Mouse (Mus musculus): Measurements from ENCODE around the gene Ppil1. TPM values are rescaled to one million over a fixed set of nuclear protein-coding genes. Genes with fewer than 3 reads are reported as not detected.

Gene Ppil1
- polyA plus RNA-seq, 1 experiment from 2014 or later = 117 TPM

GRCm38 (mm10) chr17:29246602-29247001 lies 17.4 kb downstream of the Ppil1 start:
- ATAC-seq (ENCODE audit: low FRiP score, low read depth) = no peak

GRCm38 (mm10) chr17:29245725-29246124 lies 18.3 kb downstream of the Ppil1 start:
- Histone ChIP-seq H3K36me3 (peaks cover 12% of the 10 kb centered on the region), H3K27me3 (replicated peaks) (no peaks in the 10 kb centered on the region), H3K4me3 (no peak overlapping the region), H3K27ac (no peak overlapping the region), H3K4me2 (replicated peaks) (no peak overlapping the region), H3K9me3 (no peaks in the 10 kb centered on the region), H3K4me1 (peaks cover 25% of the 10 kb centered on the region), H3K9ac (no peak overlapping the region)
- no peak; the same call in 1 of the 2 replicates for ATAC-seq (ENCODE audit: low FRiP score, low read depth)
- WGBS = 34% methylated on average over 7 of the region's 7 CpGs

More at GRCm38 (mm10) chr17:29246602-29247001, 17.4 kb downstream of the Ppil1 start:
- Histone ChIP-seq H3K4me1 (peaks cover 27% of the 10 kb centered on the region), H3K4me3 (no peak overlapping the region), H3K9ac (no peak overlapping the region), H3K9me3 (no peaks in the 10 kb centered on the region), H3K27me3 (replicated peaks) (no peaks in the 10 kb centered on the region), H3K36me3 (peaks cover 20% of the 10 kb centered on the region), H3K4me2 (replicated peaks) (no peak overlapping the region), H3K27ac (no peak overlapping the region)
- WGBS = 32% methylated on average over 5 of the region's 5 CpGs

- no peak overlapping the region for H3K9ac ChIP-seq
Measured at GRCm38 (mm10) chr17:29244912-29245311, 19.1 kb downstream of the Ppil1 start.

DNA sequence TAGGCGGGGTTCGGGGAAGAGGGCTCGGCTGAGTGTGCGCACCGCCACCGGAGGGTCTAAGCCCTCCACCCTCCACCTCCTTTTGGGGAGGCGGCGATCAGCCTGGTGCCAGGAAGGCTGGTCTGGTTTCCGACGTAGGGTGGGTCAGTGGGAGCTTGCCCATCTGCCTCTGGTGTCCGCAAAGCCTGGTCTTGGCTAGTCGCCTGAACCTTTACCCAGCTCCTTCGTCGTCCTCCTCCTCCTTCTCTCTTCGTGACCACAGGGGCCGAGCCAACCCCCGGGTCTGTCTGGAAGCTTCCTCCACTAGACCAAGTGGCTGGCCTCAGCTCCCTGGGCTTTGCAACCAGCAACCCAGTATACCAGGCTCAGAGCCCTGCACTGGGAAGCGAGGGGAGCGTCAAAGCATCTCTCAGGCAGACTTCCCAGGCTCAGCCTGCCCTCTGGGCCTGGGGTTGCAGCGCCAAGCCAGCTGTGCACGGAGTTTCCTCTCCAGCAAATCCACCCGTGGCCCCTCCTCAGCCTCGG lies 25.5 kb downstream of the Ppil1 start:
- Histone ChIP-seq H3K9ac (peak overlapping the region; percentile 67), H3K4me1 (peaks cover 29% of the 10 kb centered on the region), H3K4me2 (replicated peaks) (peak overlapping the region; percentile 100), H3K27me3 (replicated peaks) (peaks cover 34% of the 10 kb centered on the region), H3K4me3 (peak overlapping the region; percentile 61), H3K27ac (no peak overlapping the region), H3K36me3 (no peaks in the 10 kb centered on the region), H3K9me3 (no peaks in the 10 kb centered on the region)
- WGBS = 3% methylated on average over 21 of the region's 23 CpGs
- ATAC-seq (ENCODE audit: low FRiP score, low read depth) = 0 out of 2 replicates have a peak, but pooled peaks have one; percentile 22

More at GRCm38 (mm10) chr17:29244912-29245311, 19.1 kb downstream of the Ppil1 start:
- 33% methylated on average over 12 of the region's 12 CpGs for WGBS
- Histone ChIP-seq H3K27ac (no peak overlapping the region), H3K9me3 (no peaks in the 10 kb centered on the region), H3K4me3 (no peak overlapping the region), H3K4me2 (replicated peaks) (no peak overlapping the region), H3K4me1 (peaks cover 25% of the 10 kb centered on the region), H3K36me3 (peaks cover 6% of the 10 kb centered on the region; the same call in 1 of the 2 replicates), H3K27me3 (replicated peaks) (no peaks in the 10 kb centered on the region)
- no peak for ATAC-seq (ENCODE audit: low FRiP score, low read depth)

DNA sequence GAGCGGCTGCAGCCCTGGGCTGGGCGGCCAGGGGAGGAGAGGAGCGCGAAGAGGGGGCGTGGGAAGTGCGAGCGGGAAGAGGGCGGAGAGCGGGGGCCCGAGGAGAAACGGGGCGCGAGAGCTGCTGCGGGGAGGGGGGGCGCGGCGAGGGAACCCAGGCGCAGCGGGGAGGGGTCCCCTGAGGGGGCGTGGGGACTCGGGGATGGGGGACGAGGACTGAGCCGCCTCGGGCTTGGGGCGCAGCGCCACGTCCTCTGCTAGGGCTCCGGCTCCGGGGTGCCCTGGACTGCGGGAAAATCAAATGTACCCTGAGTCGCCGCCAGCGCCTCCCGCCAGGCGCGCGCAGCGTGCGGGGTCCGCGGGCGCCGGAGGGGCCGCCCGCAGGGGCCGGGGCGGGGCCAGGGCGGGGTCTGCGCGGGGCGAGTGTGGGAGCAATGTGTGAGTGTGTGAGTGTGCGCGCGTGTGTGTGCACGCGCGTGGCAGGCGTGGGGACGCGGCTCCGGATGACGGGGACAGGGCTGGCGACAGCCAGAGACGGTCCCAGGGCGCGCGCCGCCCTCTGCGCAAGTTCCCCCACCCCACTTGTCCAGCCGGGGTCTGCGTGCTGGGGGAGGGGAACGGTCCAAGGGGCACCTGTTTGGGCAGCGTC lies 26.1 kb downstream of the Ppil1 start, which contains the start of gene Cpne5:
TSS of gene Cpne5 (minus strand) at position 396 of the 649 bp plus-strand sequence.
- Histone ChIP-seq H3K9me3 (no peaks in the 10 kb centered on the region), H3K4me2 (replicated peaks) (peak within 1 kb of the TSS; percentile 100), H3K27ac (no peak within 1 kb of the TSS), H3K36me3 (no peaks in the 10 kb centered on the region), H3K27me3 (replicated peaks) (peaks cover 34% of the 10 kb centered on the region), H3K4me1 (peaks cover 24% of the 10 kb centered on the region), H3K9ac (peak within 1 kb of the TSS; percentile 67), H3K4me3 (peak within 1 kb of the TSS; percentile 61)
- WGBS = under 1% methylated on average over 70 of the region's 73 CpGs
- ATAC-seq (ENCODE audit: low FRiP score, low read depth) = peak; percentile 54

DNA sequence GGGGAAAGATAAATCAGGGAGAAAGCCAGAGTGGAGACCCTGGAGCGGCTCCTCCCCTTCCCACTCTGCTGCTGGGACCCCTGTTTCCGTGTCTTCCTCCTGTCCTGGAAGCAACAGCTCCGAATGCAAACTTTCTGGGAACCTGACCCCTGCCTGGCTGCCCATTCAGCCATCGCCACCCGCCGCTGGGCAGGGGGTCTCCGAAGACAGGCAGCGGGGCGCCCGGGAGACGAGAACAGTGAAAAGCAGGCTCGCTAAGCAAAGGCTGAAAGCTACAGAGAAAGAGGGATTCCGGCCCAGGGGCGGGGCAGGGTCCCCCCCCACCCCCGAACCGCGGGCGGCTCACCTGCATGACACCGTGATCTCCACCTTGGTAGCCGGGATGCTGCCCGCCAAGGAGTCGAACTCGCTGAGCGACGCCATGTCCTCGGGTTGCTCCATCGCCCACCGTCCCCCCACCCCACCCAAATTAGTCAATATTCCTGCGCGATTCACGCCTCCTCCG lies 26.7 kb downstream of the Ppil1 start:
- H3K9me3 ChIP-seq = no peaks in the 10 kb centered on the region
- peak overlapping the region; percentile 100 for H3K4me2 ChIP-seq (replicated peaks)
- no peaks in the 10 kb centered on the region for H3K36me3 ChIP-seq
- WGBS = under 1% methylated on average over 32 of the region's 32 CpGs
- ATAC-seq (ENCODE audit: low FRiP score, low read depth) = no peak
- peaks cover 34% of the 10 kb centered on the region for H3K27me3 ChIP-seq (replicated peaks)
- peaks cover 20% of the 10 kb centered on the region for H3K4me1 ChIP-seq
- H3K4me3 ChIP-seq = peak overlapping the region; percentile 61
- H3K9ac ChIP-seq = peak overlapping the region; percentile 67
- no peak overlapping the region for H3K27ac ChIP-seq

DNA sequence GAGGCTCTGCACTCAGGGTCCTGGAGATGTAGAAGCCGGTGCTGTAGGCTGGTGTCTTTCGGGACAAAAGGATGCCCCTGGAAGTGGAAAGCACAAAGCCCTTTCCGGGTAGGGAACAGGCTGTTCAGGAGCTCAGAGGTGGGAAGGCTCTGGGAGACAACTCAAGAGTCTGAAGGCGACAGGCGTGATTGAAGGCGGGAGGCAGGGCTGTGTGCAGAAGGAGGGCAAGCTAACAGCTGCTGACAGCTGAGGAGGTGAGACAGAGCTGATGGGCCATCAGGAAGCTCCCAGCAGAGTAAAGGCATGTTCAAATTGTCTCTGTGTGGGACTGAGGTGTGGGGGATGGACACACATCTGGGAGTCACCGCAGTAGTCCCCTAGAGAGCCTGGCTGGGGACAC lies 27.9 kb downstream of the Ppil1 start:
- Histone ChIP-seq H3K4me3 (no peak overlapping the region), H3K27ac (no peak overlapping the region), H3K9ac (0 out of 2 replicates have a peak overlapping the region, but pooled peaks have one; percentile 8), H3K27me3 (replicated peaks) (peaks cover 34% of the 10 kb centered on the region), H3K4me2 (replicated peaks) (no peak overlapping the region), H3K9me3 (no peaks in the 10 kb centered on the region), H3K4me1 (peaks cover 20% of the 10 kb centered on the region), H3K36me3 (no peaks in the 10 kb centered on the region)
- 68% methylated on average over 7 of the region's 7 CpGs for WGBS
- no peak for ATAC-seq (ENCODE audit: low FRiP score, low read depth)

- WGBS = 60% methylated on average over 10 of the region's 10 CpGs
- ATAC-seq (ENCODE audit: low FRiP score, low read depth) = no peak
Measured at GRCm38 (mm10) chr17:29231109-29231508, 32.9 kb downstream of the Ppil1 start.

GRCm38 (mm10) chr17:29220631-29221030 lies 43.4 kb downstream of the Ppil1 start:
- Histone ChIP-seq H3K4me2 (replicated peaks) (no peak overlapping the region), H3K36me3 (no peaks in the 10 kb centered on the region), H3K4me3 (no peak overlapping the region), H3K27ac (no peak overlapping the region), H3K4me1 (peaks cover 4% of the 10 kb centered on the region), H3K9me3 (no peaks in the 10 kb centered on the region), H3K27me3 (replicated peaks) (no peaks in the 10 kb centered on the region), H3K9ac (no peak overlapping the region)
- 79% methylated on average over 14 of the region's 14 CpGs for WGBS
- ATAC-seq (ENCODE audit: low FRiP score, low read depth) = no peak

More at GRCm38 (mm10) chr17:29231109-29231508, 32.9 kb downstream of the Ppil1 start:
- H3K9ac ChIP-seq = no peak overlapping the region
- no peaks in the 10 kb centered on the region for H3K4me1 ChIP-seq
- H3K27me3 ChIP-seq (replicated peaks) = peaks cover 5% of the 10 kb centered on the region
- no peak overlapping the region for H3K4me2 ChIP-seq (replicated peaks)
- H3K4me3 ChIP-seq = no peak overlapping the region
- H3K36me3 ChIP-seq = no peaks in the 10 kb centered on the region
- H3K9me3 ChIP-seq = no peaks in the 10 kb centered on the region
- H3K27ac ChIP-seq = no peak overlapping the region

DNA sequence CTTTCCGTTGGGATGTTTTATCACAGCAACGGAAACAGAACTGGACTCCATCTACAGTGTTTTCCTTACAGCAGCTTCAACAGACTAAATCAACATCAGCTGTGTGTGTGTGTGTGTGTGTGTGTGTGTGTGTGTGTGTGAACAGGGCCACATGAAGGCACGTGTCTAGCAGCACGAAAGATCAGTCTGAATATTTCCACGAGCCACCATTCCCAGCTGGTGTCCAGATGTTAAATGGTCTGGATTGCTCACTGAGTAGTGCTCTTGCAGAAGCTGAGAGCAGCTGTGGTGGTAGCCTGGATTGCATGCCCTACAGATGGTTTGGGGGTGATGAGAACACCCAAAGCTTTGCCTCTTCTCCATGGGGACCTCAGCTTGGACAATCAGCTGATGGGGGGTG lies 46.0 kb downstream of the Ppil1 start:
- Histone ChIP-seq H3K27ac (no peak overlapping the region), H3K4me1 (peaks cover 24% of the 10 kb centered on the region), H3K4me2 (replicated peaks) (no peak overlapping the region), H3K4me3 (no peak overlapping the region), H3K27me3 (replicated peaks) (no peaks in the 10 kb centered on the region), H3K9me3 (no peaks in the 10 kb centered on the region), H3K36me3 (no peaks in the 10 kb centered on the region), H3K9ac (no peak overlapping the region)
- no peak for ATAC-seq (ENCODE audit: low FRiP score, low read depth)
- WGBS = 66% methylated on average over 5 of the region's 5 CpGs

DNA sequence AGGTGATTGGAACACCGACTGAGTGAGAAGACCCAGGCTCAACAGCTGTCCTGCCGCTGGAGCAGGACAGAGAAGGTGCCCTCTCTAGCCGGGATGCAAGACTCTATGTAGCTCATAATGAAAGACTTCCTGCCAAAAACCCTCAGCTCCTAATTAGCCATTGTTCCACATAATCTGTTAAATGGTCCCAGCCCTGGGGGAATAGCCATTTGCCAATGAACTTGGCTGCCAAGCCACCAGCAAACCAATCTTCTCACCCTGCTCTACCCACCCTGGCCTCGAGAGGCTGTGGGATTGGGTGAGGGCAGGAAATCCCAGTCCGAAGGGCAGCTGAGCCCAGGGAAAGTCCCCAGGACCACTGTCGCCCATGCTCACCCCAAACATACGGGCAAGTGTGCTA lies 47.9 kb downstream of the Ppil1 start:
- Histone ChIP-seq H3K27ac (no peak overlapping the region), H3K27me3 (replicated peaks) (no peaks in the 10 kb centered on the region), H3K9ac (no peak overlapping the region), H3K4me2 (replicated peaks) (no peak overlapping the region), H3K9me3 (no peaks in the 10 kb centered on the region), H3K4me1 (peaks cover 26% of the 10 kb centered on the region), H3K4me3 (no peak overlapping the region), H3K36me3 (no peaks in the 10 kb centered on the region)
- no peak for ATAC-seq (ENCODE audit: low FRiP score, low read depth)
- WGBS = 72% methylated on average over 7 of the region's 7 CpGs

- no peak for ATAC-seq (ENCODE audit: low FRiP score, low read depth)
- no peaks in the 10 kb centered on the region for H3K9me3 ChIP-seq
- H3K27ac ChIP-seq = no peak overlapping the region
- 28% methylated on average over 10 of the region's 10 CpGs for WGBS
- H3K27me3 ChIP-seq (replicated peaks) = no peaks in the 10 kb centered on the region
- H3K4me3 ChIP-seq = no peak overlapping the region
- H3K9ac ChIP-seq = no peak overlapping the region
- H3K4me1 ChIP-seq = peaks cover 26% of the 10 kb centered on the region
- peak overlapping the region; percentile 49; the same call in 1 of the 2 replicates for H3K4me2 ChIP-seq (replicated peaks)
- no peaks in the 10 kb centered on the region for H3K36me3 ChIP-seq
Measured at GRCm38 (mm10) chr17:29214655-29215054, 49.3 kb downstream of the Ppil1 start.

Measured in neural tube, embryonic 12.5 days (tissue).